Mouse (Mus musculus) G1E (cell line): ENCODE results near the gene Eif3j1. TPM values are rescaled to one million over a fixed set of nuclear protein-coding genes. Genes with fewer than 3 reads are reported as not detected.
A peak's percentile ranks its signal among the peaks of the same experiment; 100 is the strongest.

Experiments used
- ATAC-seq: 2 replicates; pipeline ENCODE4 v1.8.0; 2016; ENCODE audit warnings: mild to moderate bottlenecking; ENCODE audit not compliant: insufficient number of reproducible peaks, poor library complexity, low FRiP score, severe bottlenecking; ENCODE audit errors: extremely low read depth
- DNase-seq: peaks from one replicate; pipeline ENCODE4 v3.0.0; 2012; ENCODE audit warnings: low spot score
- H3K27me3 ChIP-seq: 2 replicates; pipeline ENCODE4 v1.6.1; 2012; ENCODE audit warnings: mild to moderate bottlenecking, low read length, inconsistent platforms; ENCODE audit not compliant: insufficient read depth
- H3K36me3 ChIP-seq: replicated peaks from 2 replicates; pipeline ENCODE3; 2012; ENCODE audit warnings: mild to moderate bottlenecking, inconsistent platforms
- H3K4me1 ChIP-seq: 2 replicates; pipeline ENCODE4 v1.6.1; 2012; ENCODE audit warnings: low read depth, low read length, inconsistent platforms, mixed read lengths; ENCODE audit not compliant: insufficient read depth
- H3K4me3 ChIP-seq: 2 replicates; pipeline ENCODE4 v1.5.1; 2012; ENCODE audit warnings: low read depth, mild to moderate bottlenecking, inconsistent platforms, low read length, moderate library complexity, mixed read lengths
- H3K9me3 ChIP-seq: replicated peaks from 2 replicates; pipeline ENCODE4 v1.6.1; 2012; ENCODE audit warnings: inconsistent platforms
- CTCF ChIP-seq: IDR thresholded peaks from 2 replicates; pipeline ENCODE4 v1.5.1; 2012; ENCODE audit warnings: low read depth, low read length, inconsistent platforms, mixed read lengths
- GATA1 ChIP-seq: IDR thresholded peaks from 2 replicates; pipeline ENCODE4 v1.6.1; 2012; ENCODE audit warnings: borderline replicate concordance, low read length, inconsistent platforms, mixed read lengths
- GATA2 ChIP-seq: IDR thresholded peaks from 2 replicates; pipeline ENCODE4 v1.6.1; 2012; ENCODE audit warnings: low read depth, low read length, inconsistent platforms, borderline replicate concordance
- POLR2AphosphoS5 ChIP-seq: IDR thresholded peaks from 2 replicates; pipeline ENCODE4 v1.6.1; 2012; ENCODE audit warnings: low read depth, low read length, inconsistent platforms; ENCODE audit not compliant: insufficient replicate concordance
- TAL1 ChIP-seq: conservative IDR thresholded peaks from 2 replicates; pipeline ENCODE4 v1.6.1; 2012; ENCODE audit warnings: low read depth, low read length, inconsistent platforms, mixed read lengths
- polyA plus RNA-seq: library from polyadenylated mRNA; stranded (reverse); fragments of >175 nt; gene quantifications from 2 replicates; pipeline ENCODE4 v1.2.3, GENCODE M21; 2012
- total RNA-seq, 2 experiments: library from RNA; stranded (forward) in 1 of 2; stranded (reverse) in 1 of 2; fragments of 200-1000 nt in 1 of 2; fragments of >200 nt in 1 of 2; fragmentation: Nextera tagmentation in 1 of 2; gene quantifications; 2 replicates each; pipeline ENCODE4 v1.2.3; 2014 to 2017

Eif3j1 gene
- total and polyA plus RNA-seq, 3 experiments, result 8.4 to 35.5 (median 23.0) TPM

- Histone ChIP-seq H3K27me3 (no peaks in the 10 kb centered on the region), H3K36me3 (peaks cover 78% of the 10 kb centered on the region), H3K4me3 (no peak overlapping the region), H3K9me3 (no peaks in the 10 kb centered on the region), H3K4me1 (peaks cover 11% of the 10 kb centered on the region)
- DNase-seq, result no peak
- TF ChIP-seq GATA1, result no peak
- no peak for TF ChIP-seq POLR2AphosphoS5
- TF ChIP-seq TAL1, result no peak
- TF ChIP-seq GATA2, result no peak
- TF ChIP-seq CTCF, result no peak
- ATAC-seq, result no peak
Observed at GRCm38 (mm10) chr2:122065200-122065969, 37.0 kb downstream of the Eif3j1 start.

- no peak for DNase-seq
- no peak for ATAC-seq
- Histone ChIP-seq H3K36me3 (peaks cover 77% of the 10 kb centered on the region), H3K27me3 (no peaks in the 10 kb centered on the region), H3K4me1 (peaks cover 11% of the 10 kb centered on the region), H3K9me3 (no peaks in the 10 kb centered on the region), H3K4me3 (no peak overlapping the region)
- no peak for TF ChIP-seq GATA1
- TF ChIP-seq TAL1, result no peak
- TF ChIP-seq GATA2, result no peak
- no peak for TF ChIP-seq POLR2AphosphoS5
- no peak for TF ChIP-seq CTCF
Observed at GRCm38 (mm10) chr2:122066241-122066640, 37.9 kb downstream of the Eif3j1 start.

GRCm38 (mm10) chr2:122069144-122069912, 41.0 kb downstream of the Eif3j1 start:
- peak; percentile 15; the same call in 1 of the 2 replicates for ATAC-seq

GRCm38 (mm10) chr2:122069922-122070321, 41.6 kb downstream of the Eif3j1 start:
- Histone ChIP-seq H3K27me3 (no peaks in the 10 kb centered on the region), H3K36me3 (peaks cover 81% of the 10 kb centered on the region), H3K9me3 (no peaks in the 10 kb centered on the region), H3K4me1 (peaks cover 11% of the 10 kb centered on the region), H3K4me3 (no peak overlapping the region)
- TF ChIP-seq CTCF, result peak; percentile 74
- no peak for TF ChIP-seq TAL1
- TF ChIP-seq GATA2, result no peak
- TF ChIP-seq POLR2AphosphoS5, result no peak
- no peak for TF ChIP-seq GATA1
- ATAC-seq (no peak), DNase-seq (peak; percentile 43)

More at GRCm38 (mm10) chr2:122069144-122069912, 41.0 kb downstream of the Eif3j1 start:
- no peak for TF ChIP-seq GATA1
- no peak for TF ChIP-seq CTCF
- peaks cover 11% of the 10 kb centered on the region for H3K4me1 ChIP-seq
- no peak for DNase-seq
- H3K36me3 ChIP-seq, result peaks cover 82% of the 10 kb centered on the region
- no peaks in the 10 kb centered on the region for H3K9me3 ChIP-seq
- no peaks in the 10 kb centered on the region for H3K27me3 ChIP-seq
- H3K4me3 ChIP-seq, result no peak overlapping the region

- no peaks in the 10 kb centered on the region for H3K27me3 ChIP-seq
- no peak overlapping the region for H3K4me3 ChIP-seq
- H3K4me1 ChIP-seq, result no peaks in the 10 kb centered on the region
- DNase-seq, result no peak
- no peak for TF ChIP-seq CTCF
- no peak for TF ChIP-seq TAL1
- no peak for TF ChIP-seq GATA2
- no peak for TF ChIP-seq POLR2AphosphoS5
- TF ChIP-seq GATA1, result no peak
- peaks cover 88% of the 10 kb centered on the region for H3K36me3 ChIP-seq
- H3K9me3 ChIP-seq, result no peaks in the 10 kb centered on the region
- no peak for ATAC-seq
Observed at GRCm38 (mm10) chr2:122081728-122082456, 53.5 kb downstream of the Eif3j1 start.

- Histone ChIP-seq H3K36me3 (peaks cover 92% of the 10 kb centered on the region), H3K4me1 (no peaks in the 10 kb centered on the region), H3K9me3 (no peaks in the 10 kb centered on the region), H3K27me3 (no peaks in the 10 kb centered on the region), H3K4me3 (no peak overlapping the region)
- ATAC-seq, result no peak
- no peak for TF ChIP-seq GATA2
- TF ChIP-seq TAL1, result no peak
- DNase-seq, result no peak
Observed at GRCm38 (mm10) chr2:122086446-122086845, 58.1 kb downstream of the Eif3j1 start.
